Mouse (Mus musculus): ENCODE measurements around the gene Mt4. TPM values are rescaled to one million over a fixed set of nuclear protein-coding genes. Genes with fewer than 3 reads are reported as not detected.

Gene Mt4
- not detected in 2 replicates for polyA plus RNA-seq (2012; rRNA removed)

DNA sequence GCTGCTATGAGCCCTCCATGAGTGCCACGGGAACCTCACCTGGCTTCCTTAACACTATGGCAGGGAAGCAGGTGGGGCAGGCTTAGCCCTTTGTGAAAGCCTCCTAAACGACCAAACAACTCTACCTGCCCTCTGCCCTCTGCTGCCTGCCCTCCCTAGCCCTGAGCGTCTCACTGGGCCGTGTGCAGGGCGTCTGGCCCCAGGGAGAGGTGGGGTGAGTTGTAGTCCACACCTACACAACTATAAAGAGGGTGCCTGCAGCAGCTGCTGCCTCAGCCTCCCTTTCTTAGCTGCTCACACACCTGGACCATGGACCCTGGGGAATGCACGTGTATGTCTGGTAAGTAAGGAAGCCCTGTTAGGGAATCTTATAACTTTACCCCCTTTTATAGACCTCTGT is at the start of gene Mt4:
Gene Mt4, plus strand, starts transcription at position 265 of the 400 bp plus-strand sequence.
- Histone ChIP-seq H3K4me1 (ENCODE audit: control insufficient read depth, insufficient read depth, low read length) (no peaks in the 10 kb centered on the region), H3K27me3 (ENCODE audit: control insufficient read depth, insufficient read depth, low read length) (no peaks in the 10 kb centered on the region), H3K4me3 (replicated peaks; ENCODE audit: insufficient read depth, low read depth, low read length) (no peak within 1 kb of the TSS), H3K27ac (ENCODE audit: insufficient read depth, low read length) (no peak within 1 kb of the TSS)
- DNase-seq = no peak
- TF ChIP-seq POLR2A (IDR thresholded peaks at IDR 0.05; ENCODE audit: borderline replicate concordance, insufficient read depth, low read length) = no peak
- TF ChIP-seq CTCF (IDR thresholded peaks at IDR 0.05; ENCODE audit: borderline replicate concordance, insufficient read depth, low read depth, low read length) = no peak
- 62% methylated on average over 6 of the region's 6 CpGs for WGBS

DNA sequence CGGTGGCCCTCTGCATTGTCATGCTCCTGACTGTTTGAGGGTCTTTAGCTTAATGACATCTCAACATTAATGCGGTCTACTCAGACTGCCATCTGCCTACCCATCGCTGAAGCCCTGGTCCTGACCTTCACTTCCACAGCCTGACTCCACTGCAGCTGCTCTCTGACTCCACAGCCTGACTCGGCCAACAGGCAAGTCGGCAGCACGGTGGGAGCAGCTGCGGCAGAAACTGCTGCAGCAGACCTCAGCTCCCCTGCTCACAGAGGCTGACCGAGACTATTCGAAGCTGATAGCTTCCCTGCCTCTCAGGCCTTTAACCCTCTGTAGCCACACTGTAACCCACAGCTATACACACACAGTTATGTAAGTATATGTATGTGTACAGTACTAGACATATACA is 49.0 kb upstream of the Mt4 start:
- no peaks in the 10 kb centered on the region for H3K4me1 ChIP-seq (ENCODE audit: control insufficient read depth, insufficient read depth, low read length)
- H3K27ac ChIP-seq (ENCODE audit: insufficient read depth, low read length) = no peak overlapping the region
- WGBS = 80% methylated on average over 9 of the region's 9 CpGs
- H3K4me3 ChIP-seq (replicated peaks; ENCODE audit: insufficient read depth, low read depth, low read length) = no peak overlapping the region
- no peak for DNase-seq
- no peaks in the 10 kb centered on the region for H3K27me3 ChIP-seq (ENCODE audit: control insufficient read depth, insufficient read depth, low read length)
- TF ChIP-seq CTCF (IDR thresholded peaks at IDR 0.05; ENCODE audit: borderline replicate concordance, insufficient read depth, low read depth, low read length) (no peak), POLR2A (IDR thresholded peaks at IDR 0.05; ENCODE audit: borderline replicate concordance, insufficient read depth, low read length) (no peak)

- 60% methylated on average over 6 of the region's 6 CpGs for WGBS
- no peak for DNase-seq
- H3K4me3 ChIP-seq (replicated peaks; ENCODE audit: insufficient read depth, low read depth, low read length) = no peak overlapping the region
Measured at GRCm38 (mm10) chr8:94089715-94090114, 47.3 kb upstream of the Mt4 start.

GRCm38 (mm10) chr8:94092848-94093247 is 44.1 kb upstream of the Mt4 start:
- no peaks in the 10 kb centered on the region for H3K27me3 ChIP-seq (ENCODE audit: control insufficient read depth, insufficient read depth, low read length)
- 85% methylated on average over 9 of the region's 9 CpGs for WGBS
- TF ChIP-seq POLR2A (IDR thresholded peaks at IDR 0.05; ENCODE audit: borderline replicate concordance, insufficient read depth, low read length) (no peak), CTCF (IDR thresholded peaks at IDR 0.05; ENCODE audit: borderline replicate concordance, insufficient read depth, low read depth, low read length) (no peak)

More at GRCm38 (mm10) chr8:94089715-94090114, 47.3 kb upstream of the Mt4 start:
- TF ChIP-seq POLR2A (IDR thresholded peaks at IDR 0.05; ENCODE audit: borderline replicate concordance, insufficient read depth, low read length) (no peak), CTCF (IDR thresholded peaks at IDR 0.05; ENCODE audit: borderline replicate concordance, insufficient read depth, low read depth, low read length) (no peak)
- Histone ChIP-seq H3K27me3 (ENCODE audit: control insufficient read depth, insufficient read depth, low read length) (no peaks in the 10 kb centered on the region), H3K4me1 (ENCODE audit: control insufficient read depth, insufficient read depth, low read length) (no peaks in the 10 kb centered on the region), H3K27ac (ENCODE audit: insufficient read depth, low read length) (no peak overlapping the region)

DNA sequence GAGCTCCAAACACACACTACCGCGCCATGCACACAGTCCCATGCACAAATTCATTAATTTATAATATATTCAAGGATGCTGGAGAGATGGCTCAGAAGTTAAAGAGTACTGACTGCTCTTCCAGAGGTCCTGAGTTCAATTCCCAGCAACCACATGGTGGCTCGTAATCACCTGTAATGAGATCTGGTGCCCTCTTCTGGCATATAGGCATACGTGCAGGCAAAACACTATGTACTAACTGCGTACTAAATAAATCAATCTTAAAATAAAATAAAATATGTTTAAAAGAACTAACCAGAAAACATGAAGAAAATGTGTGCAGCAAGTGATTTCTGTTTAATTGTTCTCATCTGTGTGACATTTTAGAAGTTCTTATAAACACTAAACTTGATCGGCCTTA is 42.7 kb upstream of the Mt4 start:
- WGBS = 88% methylated on average over 6 of the region's 6 CpGs
- no peaks in the 10 kb centered on the region for H3K27me3 ChIP-seq (ENCODE audit: control insufficient read depth, insufficient read depth, low read length)
- H3K27ac ChIP-seq (ENCODE audit: insufficient read depth, low read length) = no peak overlapping the region

More at GRCm38 (mm10) chr8:94092848-94093247, 44.1 kb upstream of the Mt4 start:
- no peak for DNase-seq
- Histone ChIP-seq H3K4me3 (replicated peaks; ENCODE audit: insufficient read depth, low read depth, low read length) (no peak overlapping the region), H3K4me1 (ENCODE audit: control insufficient read depth, insufficient read depth, low read length) (no peaks in the 10 kb centered on the region), H3K27ac (ENCODE audit: insufficient read depth, low read length) (no peak overlapping the region)

DNA sequence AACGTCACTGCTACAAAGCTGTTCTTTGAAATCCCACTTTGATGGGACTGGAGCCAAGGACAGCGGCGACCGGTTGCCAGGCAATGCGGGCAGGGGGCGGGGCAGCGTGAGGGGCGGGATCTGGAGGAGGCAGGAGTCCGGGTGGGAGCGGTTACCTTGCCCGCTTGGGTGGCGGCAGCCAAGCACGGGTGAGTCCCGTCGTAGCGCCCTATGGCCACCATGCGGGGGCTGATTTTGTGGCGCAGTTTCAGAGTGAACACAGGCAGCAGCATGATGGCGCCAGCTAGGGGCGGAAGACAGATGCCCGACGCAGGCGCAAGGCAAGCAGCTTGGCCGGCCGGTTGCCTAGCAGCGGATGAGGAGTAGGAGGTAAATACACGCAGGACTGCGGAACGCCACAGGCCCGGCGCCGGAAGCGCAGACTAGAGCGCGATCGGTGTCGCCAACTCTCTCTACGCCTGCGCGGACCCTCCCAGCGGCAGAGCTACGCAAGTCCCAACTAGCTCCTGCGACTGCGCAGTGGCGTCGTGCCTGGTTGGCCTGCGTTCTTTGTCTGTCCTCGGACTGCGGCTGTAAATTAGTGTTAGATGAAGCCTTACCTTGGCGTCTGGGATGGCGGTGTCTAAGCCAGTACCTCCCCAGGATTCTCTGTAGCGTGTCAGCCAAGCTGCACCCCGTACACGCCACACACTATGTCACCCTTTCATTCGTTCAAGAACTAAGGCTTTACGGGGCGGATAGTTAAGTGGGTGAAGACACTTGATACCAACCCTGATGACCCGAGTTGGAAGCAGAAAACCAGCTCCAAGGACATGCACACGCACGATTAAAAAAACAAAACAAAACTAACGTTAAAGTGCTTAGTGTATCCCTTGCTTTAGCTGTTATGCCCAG is 38.7 kb upstream of the Mt4 start, which contains the start of gene Bbs2:
Gene Bbs2, minus strand, starts transcription at position 848 of the 894 bp plus-strand sequence.
- DNase-seq = peak; percentile 99 to 100
- Histone ChIP-seq H3K27ac (ENCODE audit: insufficient read depth, low read length) (peak within 1 kb of the TSS; percentile 78), H3K4me3 (replicated peaks; ENCODE audit: insufficient read depth, low read depth, low read length) (peak within 1 kb of the TSS; percentile 64), H3K27me3 (ENCODE audit: control insufficient read depth, insufficient read depth, low read length) (no peaks in the 10 kb centered on the region), H3K4me1 (ENCODE audit: control insufficient read depth, insufficient read depth, low read length) (no peaks in the 10 kb centered on the region)
- TF ChIP-seq POLR2A (IDR thresholded peaks at IDR 0.05; ENCODE audit: borderline replicate concordance, insufficient read depth, low read length) = peak; percentile 99
- no peak; the same call in 1 of the 2 replicates for TF ChIP-seq CTCF (IDR thresholded peaks at IDR 0.05; ENCODE audit: borderline replicate concordance, insufficient read depth, low read depth, low read length)
- WGBS = under 1% methylated on average over 61 of the region's 61 CpGs

More for the DNA sequence above, 42.7 kb upstream of the Mt4 start:
- Histone ChIP-seq H3K4me1 (ENCODE audit: control insufficient read depth, insufficient read depth, low read length) (no peaks in the 10 kb centered on the region), H3K4me3 (replicated peaks; ENCODE audit: insufficient read depth, low read depth, low read length) (no peak overlapping the region)
- DNase-seq = no peak
- TF ChIP-seq CTCF (IDR thresholded peaks at IDR 0.05; ENCODE audit: borderline replicate concordance, insufficient read depth, low read depth, low read length) = no peak
- TF ChIP-seq POLR2A (IDR thresholded peaks at IDR 0.05; ENCODE audit: borderline replicate concordance, insufficient read depth, low read length) = no peak

- TF ChIP-seq POLR2A (IDR thresholded peaks at IDR 0.05; ENCODE audit: borderline replicate concordance, insufficient read depth, low read length) = no peak
- TF ChIP-seq CTCF (IDR thresholded peaks at IDR 0.05; ENCODE audit: borderline replicate concordance, insufficient read depth, low read depth, low read length) = no peak
- H3K4me3 ChIP-seq (replicated peaks; ENCODE audit: insufficient read depth, low read depth, low read length) = no peak overlapping the region
- no peak for DNase-seq
- 52% methylated on average over 4 of the region's 4 CpGs for WGBS
- H3K4me1 ChIP-seq (ENCODE audit: control insufficient read depth, insufficient read depth, low read length) = no peaks in the 10 kb centered on the region
- no peaks in the 10 kb centered on the region for H3K27me3 ChIP-seq (ENCODE audit: control insufficient read depth, insufficient read depth, low read length)
- H3K27ac ChIP-seq (ENCODE audit: insufficient read depth, low read length) = no peak overlapping the region
Measured at GRCm38 (mm10) chr8:94098996-94099395, 38.0 kb upstream of the Mt4 start.

DNA sequence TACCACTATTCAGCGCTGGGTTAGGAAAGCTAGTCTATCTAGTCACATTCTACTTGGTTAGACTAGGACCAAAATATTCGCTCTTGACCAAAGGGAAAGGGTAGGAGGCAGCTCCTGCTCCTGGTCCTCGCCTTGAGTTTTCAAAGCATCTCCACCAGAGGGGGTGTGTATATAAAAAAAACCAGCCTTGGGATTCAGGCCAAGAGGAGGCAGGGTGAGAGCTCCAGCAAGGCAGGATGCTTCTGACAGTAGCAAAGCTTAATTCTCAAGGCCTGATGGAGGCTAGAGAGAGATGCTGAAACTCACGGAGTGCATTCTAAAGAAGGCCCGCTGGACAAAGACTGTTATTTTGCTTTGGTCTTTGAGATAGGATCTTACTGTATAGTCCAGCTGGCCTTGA is 32.9 kb upstream of the Mt4 start:
- no peaks in the 10 kb centered on the region; the same call in 1 of the 2 replicates for H3K4me1 ChIP-seq (ENCODE audit: control insufficient read depth, insufficient read depth, low read length)
- WGBS = 50% methylated on average over 5 of the region's 5 CpGs
- TF ChIP-seq POLR2A (IDR thresholded peaks at IDR 0.05; ENCODE audit: borderline replicate concordance, insufficient read depth, low read length) (no peak), CTCF (IDR thresholded peaks at IDR 0.05; ENCODE audit: borderline replicate concordance, insufficient read depth, low read depth, low read length) (no peak)
- no peak overlapping the region for H3K27ac ChIP-seq (ENCODE audit: insufficient read depth, low read length)
- H3K27me3 ChIP-seq (ENCODE audit: control insufficient read depth, insufficient read depth, low read length) = no peaks in the 10 kb centered on the region
- no peak for DNase-seq
- H3K4me3 ChIP-seq (replicated peaks; ENCODE audit: insufficient read depth, low read depth, low read length) = no peak overlapping the region
